Mouse (Mus musculus) CD4-positive helper T cell, adult 2 months (primary cell): Measurements from ENCODE around the gene Lingo1.

ENCODE experiments used
- DNase-seq: peaks from one replicate; pipeline ENCODE4 v3.0.0-alpha.2; 2012; ENCODE audit warnings: low read depth, missing footprints, low spot score

The Lingo1 gene

GRCm38 (mm10) chr9:56635121-56635497 is 161.2 kb downstream of the Lingo1 start:
- DNase-seq, result peak; percentile 8

GRCm38 (mm10) chr9:56634406-56635120 is 161.7 kb downstream of the Lingo1 start:
- no peak for DNase-seq

GRCm38 (mm10) chr9:56633449-56634225 is 162.6 kb downstream of the Lingo1 start:
- no peak for DNase-seq

GRCm38 (mm10) chr9:56630945-56631344 is 165.3 kb downstream of the Lingo1 start:
- no peak for DNase-seq

GRCm38 (mm10) chr9:56629674-56630397 is 166.4 kb downstream of the Lingo1 start:
- no peak for DNase-seq

- DNase-seq, result no peak
Measured at GRCm38 (mm10) chr9:56627295-56627694, 169.0 kb downstream of the Lingo1 start.

GRCm38 (mm10) chr9:56624923-56625322 is 171.3 kb downstream of the Lingo1 start:
- no peak for DNase-seq

- no peak for DNase-seq
Measured at GRCm38 (mm10) chr9:56623361-56623760, 172.9 kb downstream of the Lingo1 start.

- DNase-seq, result no peak
Measured at GRCm38 (mm10) chr9:56622761-56623160, 173.5 kb downstream of the Lingo1 start.

- DNase-seq, result no peak
Measured at GRCm38 (mm10) chr9:56620512-56621371, 175.5 kb downstream of the Lingo1 start.

GRCm38 (mm10) chr9:56619715-56620114 is 176.6 kb downstream of the Lingo1 start:
- no peak for DNase-seq

GRCm38 (mm10) chr9:56618660-56619059 is 177.6 kb downstream of the Lingo1 start:
- no peak for DNase-seq

- no peak for DNase-seq
Measured at GRCm38 (mm10) chr9:56616061-56616460, 180.2 kb downstream of the Lingo1 start.

- DNase-seq, result no peak
Measured at GRCm38 (mm10) chr9:56612798-56613183, 183.5 kb downstream of the Lingo1 start.

- DNase-seq, result no peak
Measured at GRCm38 (mm10) chr9:56611912-56612797, 184.1 kb downstream of the Lingo1 start.

GRCm38 (mm10) chr9:56610955-56611354 is 185.3 kb downstream of the Lingo1 start:
- DNase-seq, result no peak

- DNase-seq, result no peak
Measured at GRCm38 (mm10) chr9:56610466-56610865, 185.8 kb downstream of the Lingo1 start.

GRCm38 (mm10) chr9:56609486-56609885 is 186.8 kb downstream of the Lingo1 start:
- DNase-seq, result no peak

GRCm38 (mm10) chr9:56608691-56609351 is 187.4 kb downstream of the Lingo1 start:
- DNase-seq, result no peak
